Mouse (Mus musculus): ENCODE results near the gene Pex26. TPM values are rescaled to one million over a fixed set of nuclear protein-coding genes. Genes with fewer than 3 reads are reported as not detected.

The Pex26 gene
- polyA plus RNA-seq, 1 experiment from 2014 or later, result 16.1 TPM

DNA sequence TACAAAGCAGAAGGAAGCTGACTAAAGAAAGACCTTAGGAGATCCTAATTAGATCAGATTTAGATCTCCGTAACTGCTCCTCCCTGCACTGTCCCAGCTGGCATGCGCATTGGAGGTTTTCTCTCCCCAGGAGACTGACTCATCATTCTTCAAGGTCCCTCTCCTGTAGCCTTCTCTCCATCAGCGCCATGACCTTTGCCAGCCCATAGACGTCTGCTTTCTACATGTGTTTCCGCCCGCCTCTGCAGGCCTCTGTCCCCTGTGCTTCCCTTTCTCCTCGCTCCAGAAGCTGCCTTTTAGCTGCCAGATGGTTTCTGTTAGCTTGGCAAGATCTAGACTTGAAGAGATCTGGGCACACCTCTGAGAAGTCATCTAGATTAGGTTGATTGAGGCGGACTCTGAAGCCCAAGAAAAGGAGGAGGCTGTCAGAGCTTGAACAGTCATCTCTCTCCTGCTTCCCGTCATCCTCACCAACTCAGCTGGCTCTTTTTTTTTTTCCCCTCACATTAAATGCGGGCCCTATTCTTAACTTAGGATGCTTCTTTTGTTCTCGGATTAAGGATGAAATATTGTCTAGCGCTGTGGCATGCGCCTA, 38.4 kb upstream of the Pex26 start:
- H3K36me3 ChIP-seq (ENCODE audit: control insufficient read depth, insufficient read depth), result no peaks in the 10 kb centered on the region
- 62% methylated on average over 13 of the region's 13 CpGs for WGBS
- H3K4me1 ChIP-seq (replicated peaks; ENCODE audit: control insufficient read depth, insufficient read depth, low read length), result no peaks in the 10 kb centered on the region
- H3K9ac ChIP-seq (replicated peaks; ENCODE audit: low read depth, low read length), result no peak overlapping the region
- H3K27me3 ChIP-seq (replicated peaks; ENCODE audit: control insufficient read depth, insufficient read depth, low read length), result no peaks in the 10 kb centered on the region
- no peak for ATAC-seq
- H3K4me2 ChIP-seq (ENCODE audit: low read length), result no peak overlapping the region
- no peak overlapping the region for H3K27ac ChIP-seq (ENCODE audit: low read length)
- H3K9me3 ChIP-seq (ENCODE audit: control insufficient read depth, low read length), result no peaks in the 10 kb centered on the region
- no peak overlapping the region for H3K4me3 ChIP-seq (replicated peaks; ENCODE audit: low read length)

DNA sequence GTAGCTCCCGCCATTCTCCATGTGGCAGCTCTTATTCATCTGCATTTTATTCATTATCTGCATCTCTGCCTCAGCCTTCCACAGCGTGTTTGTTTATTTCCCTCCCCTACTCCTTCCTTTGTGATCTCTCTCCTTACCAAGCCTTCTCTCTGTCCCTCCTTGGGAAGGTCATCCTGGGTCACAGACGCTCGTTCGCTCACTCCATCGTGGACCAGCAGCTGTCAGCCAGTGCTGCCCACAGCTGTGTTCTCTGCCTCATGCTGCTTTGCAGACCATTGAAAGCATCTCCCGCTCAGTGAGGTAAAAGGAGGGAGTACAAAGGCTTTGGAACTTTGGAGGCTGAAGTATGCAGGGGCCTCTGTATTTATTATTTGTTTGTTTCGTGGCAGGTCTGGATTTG, 37.6 kb upstream of the Pex26 start:
- 37% methylated on average over 8 of the region's 8 CpGs for WGBS
- Histone ChIP-seq H3K36me3 (ENCODE audit: control insufficient read depth, insufficient read depth) (no peaks in the 10 kb centered on the region), H3K4me1 (replicated peaks; ENCODE audit: control insufficient read depth, insufficient read depth, low read length) (no peaks in the 10 kb centered on the region), H3K4me3 (replicated peaks; ENCODE audit: low read length) (no peak overlapping the region), H3K9me3 (ENCODE audit: control insufficient read depth, low read length) (no peaks in the 10 kb centered on the region), H3K4me2 (ENCODE audit: low read length) (no peak overlapping the region), H3K27me3 (replicated peaks; ENCODE audit: control insufficient read depth, insufficient read depth, low read length) (no peaks in the 10 kb centered on the region), H3K9ac (replicated peaks; ENCODE audit: low read depth, low read length) (no peak overlapping the region), H3K27ac (ENCODE audit: low read length) (no peak overlapping the region)
- ATAC-seq, result no peak

DNA sequence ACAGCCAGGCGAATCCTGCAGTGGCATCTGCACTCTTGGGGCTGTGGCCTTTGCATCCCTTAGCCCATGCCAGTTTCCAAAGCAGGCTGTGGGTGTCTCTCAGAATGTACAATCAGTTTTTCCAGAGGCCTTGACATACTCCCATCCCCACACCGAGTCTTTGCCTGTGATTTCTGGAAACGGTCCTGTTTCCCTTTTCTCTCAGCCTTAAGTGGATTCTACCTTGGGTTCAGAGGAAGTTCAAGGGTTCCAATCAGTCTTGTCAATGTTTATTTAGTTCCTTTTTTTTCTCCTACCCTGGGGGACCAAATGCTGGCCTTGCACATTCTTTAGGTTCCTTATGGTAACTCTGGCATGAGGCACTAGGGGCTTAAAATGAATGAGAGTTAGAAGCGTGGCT, 36.7 kb upstream of the Pex26 start:
- no peaks in the 10 kb centered on the region for H3K9me3 ChIP-seq (ENCODE audit: control insufficient read depth, low read length)
- H3K27ac ChIP-seq (ENCODE audit: low read length), result no peak overlapping the region
- no peaks in the 10 kb centered on the region for H3K4me1 ChIP-seq (replicated peaks; ENCODE audit: control insufficient read depth, insufficient read depth, low read length)
- H3K27me3 ChIP-seq (replicated peaks; ENCODE audit: control insufficient read depth, insufficient read depth, low read length), result no peaks in the 10 kb centered on the region
- WGBS, result 50% methylated on average over 4 of the region's 4 CpGs
- no peak overlapping the region for H3K4me3 ChIP-seq (replicated peaks; ENCODE audit: low read length)
- no peak for ATAC-seq
- H3K4me2 ChIP-seq (ENCODE audit: low read length), result no peak overlapping the region
- no peak overlapping the region for H3K9ac ChIP-seq (replicated peaks; ENCODE audit: low read depth, low read length)
- no peaks in the 10 kb centered on the region for H3K36me3 ChIP-seq (ENCODE audit: control insufficient read depth, insufficient read depth)

DNA sequence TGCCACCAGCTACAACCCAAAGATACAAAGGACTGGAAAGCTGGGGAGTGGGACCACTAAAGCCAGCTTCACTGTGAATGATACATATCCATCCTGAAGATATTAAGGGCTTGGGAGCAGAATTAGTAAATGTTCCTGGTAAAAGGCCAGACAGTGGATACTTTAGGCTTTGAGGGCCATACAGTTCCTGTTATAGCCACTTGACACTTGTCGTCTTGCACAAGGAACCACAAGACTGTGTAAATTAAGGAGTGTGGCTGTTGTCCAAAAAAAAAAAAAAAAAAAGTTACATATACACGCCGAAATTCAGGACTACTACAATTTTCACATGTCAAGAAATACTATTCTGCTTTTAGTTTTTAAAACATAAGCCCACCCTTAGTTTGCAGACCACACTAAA, 35.1 kb upstream of the Pex26 start:
- no peak for ATAC-seq
- WGBS, result 54% methylated on average over 3 of the region's 3 CpGs
- no peak overlapping the region for H3K9ac ChIP-seq (replicated peaks; ENCODE audit: low read depth, low read length)

DNA sequence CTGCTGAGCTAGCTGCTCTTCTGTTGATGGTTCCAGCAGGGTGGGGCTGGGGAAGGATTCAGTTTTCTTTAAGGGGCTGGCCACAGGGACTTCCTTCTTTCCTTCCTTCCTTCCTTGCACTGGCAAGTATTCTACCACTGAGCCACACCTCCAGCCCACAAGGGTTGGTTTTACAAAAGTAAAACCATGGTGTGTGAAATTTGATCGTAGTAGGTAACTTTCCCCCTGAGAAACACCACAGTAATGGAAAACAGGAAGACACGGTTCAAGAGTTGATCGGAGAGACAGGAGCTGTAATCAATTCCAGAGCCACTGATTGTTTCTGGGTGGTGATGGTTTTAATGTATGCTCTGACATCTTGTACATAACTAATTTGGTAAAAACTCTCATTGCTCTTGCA, 34.0 kb upstream of the Pex26 start:
- H3K4me3 ChIP-seq (replicated peaks; ENCODE audit: low read length), result no peak overlapping the region
- peaks cover 1% of the 10 kb centered on the region; the same call in 1 of the 2 replicates for H3K4me1 ChIP-seq (replicated peaks; ENCODE audit: control insufficient read depth, insufficient read depth, low read length)
- no peak overlapping the region for H3K27ac ChIP-seq (ENCODE audit: low read length)
- no peaks in the 10 kb centered on the region for H3K27me3 ChIP-seq (replicated peaks; ENCODE audit: control insufficient read depth, insufficient read depth, low read length)
- no peak overlapping the region for H3K9ac ChIP-seq (replicated peaks; ENCODE audit: low read depth, low read length)
- no peak for ATAC-seq
- no peak overlapping the region for H3K4me2 ChIP-seq (ENCODE audit: low read length)
- WGBS, result 82% methylated on average over 3 of the region's 3 CpGs
- no peaks in the 10 kb centered on the region for H3K36me3 ChIP-seq (ENCODE audit: control insufficient read depth, insufficient read depth)
- H3K9me3 ChIP-seq (ENCODE audit: control insufficient read depth, low read length), result no peaks in the 10 kb centered on the region

More for the DNA sequence above, 35.1 kb upstream of the Pex26 start:
- Histone ChIP-seq H3K4me3 (replicated peaks; ENCODE audit: low read length) (no peak overlapping the region), H3K36me3 (ENCODE audit: control insufficient read depth, insufficient read depth) (no peaks in the 10 kb centered on the region), H3K27me3 (replicated peaks; ENCODE audit: control insufficient read depth, insufficient read depth, low read length) (no peaks in the 10 kb centered on the region), H3K27ac (ENCODE audit: low read length) (no peak overlapping the region), H3K4me1 (replicated peaks; ENCODE audit: control insufficient read depth, insufficient read depth, low read length) (no peaks in the 10 kb centered on the region), H3K4me2 (ENCODE audit: low read length) (no peak overlapping the region), H3K9me3 (ENCODE audit: control insufficient read depth, low read length) (no peaks in the 10 kb centered on the region)

DNA sequence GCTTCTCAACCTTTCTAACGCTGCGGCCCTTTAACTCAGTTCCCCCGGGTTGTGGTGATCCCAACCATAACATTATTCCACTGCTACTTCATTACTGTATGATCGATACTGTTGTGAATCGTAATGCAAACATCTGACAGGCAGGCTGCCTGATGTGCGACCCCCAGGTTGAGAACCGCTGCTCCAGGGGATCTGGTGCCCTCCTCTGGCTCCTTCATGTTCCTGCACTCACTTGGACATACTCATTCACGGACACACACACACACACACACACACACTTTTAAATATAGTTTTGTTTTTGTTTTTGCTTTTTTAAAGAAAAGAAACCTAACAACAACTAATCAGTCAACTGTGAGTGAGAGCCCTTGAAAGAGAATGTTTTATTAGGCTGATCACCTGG, 33.3 kb upstream of the Pex26 start:
- WGBS, result 93% methylated on average over 8 of the region's 8 CpGs
- ATAC-seq, result no peak
- Histone ChIP-seq H3K9ac (replicated peaks; ENCODE audit: low read depth, low read length) (no peak overlapping the region), H3K27me3 (replicated peaks; ENCODE audit: control insufficient read depth, insufficient read depth, low read length) (no peaks in the 10 kb centered on the region), H3K9me3 (ENCODE audit: control insufficient read depth, low read length) (no peaks in the 10 kb centered on the region), H3K36me3 (ENCODE audit: control insufficient read depth, insufficient read depth) (no peaks in the 10 kb centered on the region), H3K4me1 (replicated peaks; ENCODE audit: control insufficient read depth, insufficient read depth, low read length) (peaks cover 3% of the 10 kb centered on the region; the same call in 1 of the 2 replicates), H3K4me2 (ENCODE audit: low read length) (no peak overlapping the region), H3K27ac (ENCODE audit: low read length) (no peak overlapping the region), H3K4me3 (replicated peaks; ENCODE audit: low read length) (no peak overlapping the region)

DNA sequence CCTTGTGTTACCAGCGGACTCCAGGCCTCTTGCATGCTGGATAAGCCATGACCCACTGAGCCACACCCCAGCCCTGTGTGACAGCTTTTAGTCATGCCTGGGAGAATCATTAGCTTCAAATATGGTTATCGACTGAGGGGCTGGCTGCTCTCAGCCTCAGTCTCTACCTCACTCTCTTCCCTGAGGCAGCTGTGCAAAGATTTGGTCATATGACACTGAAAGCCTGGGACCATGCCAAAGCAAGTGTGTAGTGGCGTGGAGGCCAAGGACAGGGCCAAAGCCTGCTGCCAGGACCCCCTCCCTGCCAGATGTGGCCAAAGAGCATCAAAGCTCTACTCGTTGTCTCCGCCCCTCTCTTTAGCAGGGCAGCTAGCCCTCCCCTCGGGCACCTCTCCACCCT, 31.7 kb upstream of the Pex26 start:
- Histone ChIP-seq H3K27ac (ENCODE audit: low read length) (no peak overlapping the region), H3K4me1 (replicated peaks; ENCODE audit: control insufficient read depth, insufficient read depth, low read length) (peaks cover 6% of the 10 kb centered on the region; the same call in 1 of the 2 replicates), H3K4me3 (replicated peaks; ENCODE audit: low read length) (no peak overlapping the region), H3K36me3 (ENCODE audit: control insufficient read depth, insufficient read depth) (no peaks in the 10 kb centered on the region), H3K9me3 (ENCODE audit: control insufficient read depth, low read length) (no peaks in the 10 kb centered on the region), H3K27me3 (replicated peaks; ENCODE audit: control insufficient read depth, insufficient read depth, low read length) (no peaks in the 10 kb centered on the region), H3K4me2 (ENCODE audit: low read length) (no peak overlapping the region), H3K9ac (replicated peaks; ENCODE audit: low read depth, low read length) (no peak overlapping the region)
- ATAC-seq, result no peak
- WGBS, result 59% methylated on average over 6 of the region's 6 CpGs

DNA sequence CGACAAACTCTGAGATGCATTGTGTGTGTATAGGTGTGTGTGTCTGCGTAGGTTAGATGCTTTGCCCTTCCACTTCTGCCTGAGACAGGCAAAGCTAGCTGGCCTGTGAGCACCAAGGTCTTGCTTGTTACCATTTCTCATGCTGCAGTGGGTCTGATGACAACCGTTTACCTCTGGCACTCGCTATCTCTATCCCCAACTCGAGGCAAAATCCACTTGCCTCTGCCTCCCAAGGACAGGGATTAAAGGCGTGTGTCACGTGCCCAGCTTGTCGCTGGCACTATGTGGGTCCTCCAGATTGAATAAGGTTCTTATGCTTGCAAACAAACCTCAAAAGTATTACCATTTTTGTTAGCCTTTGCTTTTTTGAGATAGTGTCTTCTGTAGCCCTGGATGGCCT, 30.3 kb upstream of the Pex26 start:
- Histone ChIP-seq H3K27me3 (replicated peaks; ENCODE audit: control insufficient read depth, insufficient read depth, low read length) (no peaks in the 10 kb centered on the region), H3K4me1 (replicated peaks; ENCODE audit: control insufficient read depth, insufficient read depth, low read length) (peaks cover 6% of the 10 kb centered on the region; the same call in 1 of the 2 replicates), H3K27ac (ENCODE audit: low read length) (no peak overlapping the region), H3K4me2 (ENCODE audit: low read length) (no peak overlapping the region), H3K4me3 (replicated peaks; ENCODE audit: low read length) (no peak overlapping the region), H3K9me3 (ENCODE audit: control insufficient read depth, low read length) (no peaks in the 10 kb centered on the region), H3K9ac (replicated peaks; ENCODE audit: low read depth, low read length) (no peak overlapping the region), H3K36me3 (ENCODE audit: control insufficient read depth, insufficient read depth) (no peaks in the 10 kb centered on the region)
- ATAC-seq, result no peak
- WGBS, result 80% methylated on average over 8 of the region's 8 CpGs

DNA sequence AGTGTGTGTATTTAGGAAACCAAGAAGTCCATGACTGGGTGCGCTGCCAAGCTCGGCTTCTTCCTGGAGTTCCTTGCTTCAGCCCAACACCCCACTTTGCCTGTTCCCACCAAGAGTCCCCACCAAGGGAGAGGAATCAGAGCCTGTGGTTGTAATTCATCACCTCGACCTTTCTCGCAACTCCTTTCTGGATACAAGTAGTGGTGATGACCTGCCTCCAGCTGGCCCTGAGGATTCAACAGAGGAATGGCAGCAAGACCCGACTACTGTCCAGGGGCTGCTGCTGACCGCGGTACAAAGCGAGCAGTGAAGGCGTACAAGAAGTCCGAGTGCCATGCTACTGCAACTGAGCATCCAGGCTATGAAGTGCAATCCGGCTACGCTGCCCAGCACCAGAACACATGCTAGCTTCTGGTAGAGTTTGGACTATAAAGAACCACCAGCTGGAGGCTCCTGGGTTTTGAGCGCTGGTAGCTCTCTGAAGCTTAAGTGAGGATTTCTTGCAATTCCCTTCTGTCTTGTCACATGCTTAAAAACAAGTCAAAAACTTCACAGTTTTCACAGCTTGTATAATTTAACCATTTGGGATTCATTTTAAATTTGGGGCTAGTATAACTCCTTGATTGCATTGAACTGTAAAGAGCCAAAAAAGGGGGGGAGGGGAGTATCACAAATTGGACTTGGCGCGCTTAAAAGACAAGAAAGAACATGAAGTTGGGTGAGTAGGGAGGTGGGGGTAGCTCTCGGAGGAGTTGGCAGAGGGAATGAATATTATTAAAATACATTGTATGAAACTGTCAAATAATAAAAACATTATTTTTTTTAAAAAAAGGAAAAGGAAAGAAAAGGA, 28.8 kb upstream of the Pex26 start:
- peak; percentile 84 for ATAC-seq
- no peak overlapping the region for H3K9ac ChIP-seq (replicated peaks; ENCODE audit: low read depth, low read length)
- H3K4me1 ChIP-seq (replicated peaks; ENCODE audit: control insufficient read depth, insufficient read depth, low read length), result peaks cover 6% of the 10 kb centered on the region; the same call in 1 of the 2 replicates
- no peaks in the 10 kb centered on the region for H3K9me3 ChIP-seq (ENCODE audit: control insufficient read depth, low read length)
- no peak overlapping the region for H3K4me3 ChIP-seq (replicated peaks; ENCODE audit: low read length)
- no peak overlapping the region for H3K4me2 ChIP-seq (ENCODE audit: low read length)
- H3K27ac ChIP-seq (ENCODE audit: low read length), result peak overlapping the region; percentile 71
- no peaks in the 10 kb centered on the region for H3K27me3 ChIP-seq (replicated peaks; ENCODE audit: control insufficient read depth, insufficient read depth, low read length)
- WGBS, result 75% methylated on average over 16 of the region's 16 CpGs
- H3K36me3 ChIP-seq (ENCODE audit: control insufficient read depth, insufficient read depth), result no peaks in the 10 kb centered on the region

All from forebrain, embryonic 16.5 days (tissue).